Mouse (Mus musculus): ENCODE results near the gene Tmem184a.
A peak's percentile ranks its signal among the peaks of the same experiment; 100 is the strongest.

Tmem184a gene

DNA sequence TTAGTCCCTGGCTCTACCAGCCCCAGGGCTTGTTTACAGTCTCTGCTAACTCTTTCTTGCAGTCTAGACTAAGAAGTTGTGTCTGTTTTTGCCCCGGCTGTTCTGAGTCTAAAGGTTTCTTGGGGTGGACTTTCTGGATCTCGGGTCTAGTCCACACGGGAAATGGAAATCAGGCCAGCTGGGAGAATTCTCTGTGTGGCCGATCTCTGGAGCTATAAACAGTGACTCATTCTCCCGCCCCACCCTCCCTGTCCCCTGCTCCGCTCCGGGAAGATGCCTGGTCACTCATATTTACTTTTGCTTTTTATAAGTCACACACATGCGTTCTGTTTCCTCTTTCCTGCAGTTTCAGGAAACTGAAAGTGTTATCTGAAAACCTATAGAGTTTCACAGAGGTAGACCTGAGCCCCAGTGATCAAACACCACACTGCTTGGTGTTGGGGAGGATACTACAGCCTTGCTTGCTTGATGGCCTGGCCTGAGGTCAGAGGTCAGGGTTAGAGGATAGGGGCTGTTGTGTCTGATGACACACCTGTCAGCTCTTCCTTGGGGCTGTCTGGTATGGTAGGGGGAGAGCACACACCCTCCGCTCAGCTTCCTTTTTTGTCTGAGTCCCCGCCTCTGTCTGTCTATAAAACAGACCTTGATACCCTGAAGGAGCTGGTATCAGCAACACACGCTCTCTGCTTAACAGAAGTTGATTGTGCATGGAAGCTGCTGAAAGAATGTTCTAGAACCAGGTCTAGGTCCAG is 26.2 kb downstream of the Tmem184a start:
- no peak for DNase-seq (ENCODE audit: low spot score)

DNA sequence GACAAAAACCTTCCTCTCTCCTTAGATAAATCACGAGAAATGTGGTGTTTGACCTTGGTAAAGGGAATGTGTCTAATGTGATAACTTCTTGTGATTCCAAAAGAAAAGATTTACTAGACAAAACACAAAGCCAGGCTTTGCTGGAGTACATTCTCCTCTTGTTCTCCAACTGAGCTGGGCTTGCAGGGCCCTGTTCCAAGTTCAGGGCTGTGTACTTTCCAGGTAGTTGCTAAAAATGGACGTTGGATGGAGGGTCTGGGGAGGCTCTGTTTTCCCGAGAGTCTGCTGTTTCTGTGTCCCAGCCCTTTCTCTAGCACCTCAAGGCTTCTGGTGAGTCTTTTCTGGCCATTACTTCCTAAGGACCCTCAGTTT is 26.8 kb downstream of the Tmem184a start:
- DNase-seq (ENCODE audit: low spot score), result no peak

DNA sequence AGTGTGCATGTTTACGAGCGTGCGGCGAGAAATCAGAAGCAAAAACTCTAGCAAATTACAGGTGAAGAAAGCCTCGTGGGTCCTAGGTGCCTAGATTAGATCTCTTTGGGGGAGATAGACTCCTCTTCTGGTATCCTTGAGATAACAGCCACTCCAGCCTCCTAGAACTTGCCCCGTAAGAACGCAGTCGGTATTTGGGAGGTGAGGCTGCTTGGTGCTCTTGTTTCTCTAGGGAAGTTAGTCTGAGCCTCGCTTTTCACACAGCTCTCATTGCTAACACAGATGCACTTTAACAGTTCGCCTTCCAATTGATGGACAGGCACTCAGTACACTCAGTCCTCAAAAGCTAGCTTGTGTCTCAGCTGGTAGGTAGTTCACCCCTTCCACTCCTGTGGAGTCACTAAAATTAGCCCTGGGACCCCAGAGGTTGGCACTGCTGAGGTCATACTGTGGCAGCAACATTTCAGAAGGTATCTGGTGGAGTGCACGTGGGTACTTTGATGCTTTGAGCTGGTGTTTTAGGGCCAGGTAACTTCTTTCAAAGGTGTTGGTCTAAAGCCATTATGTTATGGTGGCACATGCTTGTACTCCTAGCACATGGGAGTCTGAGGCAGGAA is 27.4 kb downstream of the Tmem184a start:
- DNase-seq (ENCODE audit: low spot score), result no peak

- DNase-seq (ENCODE audit: low spot score), result peak; percentile 72
These were observed 28.2 kb downstream of the Tmem184a start, which contains the start of gene Mafk for GRCm38 (mm10) chr5:139791227-139792158. Mafk (plus strand) TSS chr5:139791513.

DNA sequence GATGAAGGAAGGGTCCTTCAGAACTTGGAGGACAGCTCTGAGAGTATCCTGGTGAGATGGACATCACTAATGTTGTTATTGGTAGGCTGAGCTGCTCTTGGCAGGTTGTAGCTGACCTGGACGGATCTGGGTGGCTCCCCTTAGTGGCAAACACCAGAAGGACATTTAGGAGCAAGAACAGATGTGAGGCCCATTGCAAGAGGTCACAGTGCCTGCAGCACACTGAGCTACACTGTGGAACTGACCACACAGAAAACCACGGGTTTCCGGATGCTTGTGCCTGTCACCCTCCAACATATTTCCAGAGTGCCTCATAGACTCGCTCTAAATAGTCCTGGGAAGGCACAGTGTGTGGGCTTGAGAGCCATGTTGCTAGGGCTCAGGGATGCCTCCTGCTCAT is 30.3 kb downstream of the Tmem184a start:
- DNase-seq (ENCODE audit: low spot score), result no peak

DNA sequence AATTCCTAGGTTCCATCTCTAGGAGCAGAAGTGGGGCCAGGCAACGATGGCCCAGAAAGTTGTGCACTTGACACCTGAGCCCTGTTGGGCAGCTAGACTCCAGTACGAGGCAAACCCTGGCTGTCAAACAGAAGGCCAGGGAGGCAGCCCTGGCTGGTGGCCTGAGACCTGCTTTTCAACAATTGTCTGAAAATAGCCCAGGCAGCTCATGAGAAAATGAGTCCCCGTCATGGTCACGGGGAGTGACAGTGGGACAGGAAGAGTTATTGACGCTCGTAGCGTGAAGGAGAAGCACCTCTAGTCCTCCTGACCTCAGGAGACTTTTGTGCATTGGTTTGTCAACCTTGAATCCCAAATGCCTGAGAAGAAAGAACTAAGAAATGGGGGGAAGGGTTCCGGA is 38.3 kb downstream of the Tmem184a start:
- DNase-seq (ENCODE audit: low spot score), result no peak

DNA sequence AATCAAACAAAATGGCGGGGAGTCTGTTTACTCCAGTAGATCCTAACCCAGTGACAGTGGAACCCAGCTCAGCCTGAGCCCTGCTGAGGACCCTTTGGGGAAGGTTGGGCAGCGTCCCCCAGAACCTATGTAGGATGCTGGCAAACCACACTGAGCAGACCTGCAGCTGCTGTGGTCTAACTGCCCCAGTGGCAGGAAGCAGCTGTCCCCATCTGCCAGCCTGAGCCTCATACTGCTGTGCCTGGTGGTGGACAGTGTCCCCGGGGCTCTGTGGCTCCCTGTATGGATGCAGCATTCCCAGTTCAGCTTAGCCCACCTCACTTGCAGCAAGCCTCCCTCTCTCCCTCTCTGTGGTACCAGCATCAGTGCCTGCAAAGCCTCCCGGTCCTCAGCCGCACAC is 42.8 kb downstream of the Tmem184a start:
- no peak for DNase-seq (ENCODE audit: low spot score)

DNA sequence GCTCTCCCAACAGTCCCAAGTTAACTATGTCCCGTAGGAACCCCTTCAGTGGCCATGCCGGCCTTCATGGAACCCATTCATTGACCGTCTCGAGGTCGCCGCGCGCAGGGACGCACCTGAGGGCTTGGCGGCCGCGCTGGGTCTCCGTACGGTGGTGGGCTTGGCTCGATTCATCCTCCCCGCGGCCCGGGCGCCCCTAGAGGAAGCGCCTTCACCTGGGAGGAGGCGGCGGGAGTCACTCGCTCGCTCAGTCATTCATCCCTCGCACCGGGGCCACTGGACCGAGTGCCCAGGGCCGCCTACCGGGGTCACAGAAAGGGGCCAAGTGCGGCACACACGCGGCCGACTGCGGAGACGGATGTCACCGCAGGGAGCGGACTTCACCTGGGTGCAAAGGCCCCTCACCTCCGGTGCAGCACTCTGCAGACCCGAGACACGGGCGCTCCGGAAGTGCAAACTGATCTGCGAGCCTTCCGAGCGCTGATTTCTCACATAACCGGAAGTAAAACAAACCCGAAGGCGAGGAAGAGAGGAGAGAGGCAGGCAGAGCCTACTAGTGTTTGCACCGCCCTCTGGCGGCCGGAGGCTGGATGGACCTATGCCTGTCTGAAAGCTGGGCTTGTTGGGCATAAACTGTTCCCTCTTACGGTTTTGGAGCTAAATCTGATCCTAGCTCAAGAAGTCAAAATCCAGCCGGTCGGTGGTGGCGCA is 44.3 kb downstream of the Tmem184a start, which contains the start of gene Ints1:
Ints1 (minus strand) TSS at position 459 of the 711 bp plus-strand sequence.
- peak; percentile 99 for DNase-seq (ENCODE audit: low spot score)

GRCm38 (mm10) chr5:139768216-139768615 is 51.5 kb downstream of the Tmem184a start:
- DNase-seq (ENCODE audit: low spot score), result no peak

DNA sequence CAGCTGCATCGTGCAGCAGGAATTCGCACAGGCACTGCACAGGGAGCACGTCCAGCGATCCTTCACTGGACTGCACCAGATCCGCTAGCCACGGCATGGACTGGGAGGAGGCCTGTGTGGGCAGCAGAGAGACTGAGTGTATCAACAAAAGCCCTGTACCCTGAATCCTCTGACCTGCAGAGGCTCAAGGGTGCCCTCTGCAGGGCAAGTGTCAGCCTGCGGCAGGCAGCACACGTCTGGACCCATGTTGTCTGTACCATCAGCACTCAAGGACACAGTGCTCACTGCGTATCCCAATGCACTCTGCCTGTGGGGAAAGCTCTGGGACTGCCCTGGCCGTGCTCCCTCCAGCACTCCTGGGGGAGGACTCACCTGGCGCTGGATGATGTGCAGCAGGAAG is 55.4 kb downstream of the Tmem184a start:
- no peak for DNase-seq (ENCODE audit: low spot score)

DNA sequence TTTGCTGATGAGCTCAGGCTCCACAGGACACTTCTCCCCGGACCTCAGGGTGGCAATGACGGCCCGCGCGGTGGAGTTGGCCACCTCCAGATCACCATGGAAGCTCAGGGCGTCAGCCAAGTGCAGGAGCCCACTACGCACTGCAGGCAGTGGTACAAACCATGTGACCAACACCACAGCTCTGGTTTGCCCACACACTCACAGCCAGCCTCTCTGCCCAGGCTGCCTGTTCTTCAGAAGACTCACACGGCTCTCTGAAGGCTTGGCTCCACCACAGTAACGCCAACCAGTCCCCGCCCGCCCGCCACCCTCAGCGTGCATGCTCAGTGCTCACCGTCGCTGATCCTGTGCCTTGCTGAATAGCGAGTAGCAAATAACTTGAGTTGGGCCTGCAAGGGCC is 61.6 kb downstream of the Tmem184a start:
- DNase-seq (ENCODE audit: low spot score), result no peak

DNA sequence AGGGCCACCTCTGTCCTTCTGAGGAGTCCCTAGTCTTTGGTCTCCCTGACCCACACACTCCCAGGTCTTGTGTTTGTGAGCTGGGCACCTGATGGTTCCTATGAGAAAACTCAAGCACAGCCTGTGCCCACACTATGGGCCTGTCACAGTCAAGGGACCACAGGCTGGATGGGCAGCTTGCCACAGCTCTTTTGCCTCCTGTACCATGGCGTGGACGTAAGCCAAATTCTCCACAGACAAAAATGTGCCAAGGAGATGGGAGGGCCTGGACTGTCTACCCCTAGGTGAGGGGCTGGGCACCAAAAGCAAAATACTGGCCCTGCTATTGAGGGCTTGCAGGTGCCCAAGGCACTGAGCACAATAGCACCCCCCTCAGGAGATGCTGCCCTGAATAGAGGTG is 63.1 kb downstream of the Tmem184a start:
- no peak for DNase-seq (ENCODE audit: low spot score)

GRCm38 (mm10) chr5:139756135-139756534 is 63.6 kb downstream of the Tmem184a start:
- no peak for DNase-seq (ENCODE audit: low spot score)

- no peak for DNase-seq (ENCODE audit: low spot score)
These were observed 65.0 kb downstream of the Tmem184a start for GRCm38 (mm10) chr5:139754753-139755152.

All from layer of hippocampus, adult 9-10 months (tissue).